Mouse (Mus musculus): Measurements from ENCODE around the gene Fkbp10.

GRCm38 (mm10) chr11:100402682-100403081, 12.8 kb upstream of the Fkbp10 start:
- TF ChIP-seq POLR2A (IDR thresholded peaks at IDR 0.05; ENCODE audit: low read depth, low read length): no peak
- TF ChIP-seq CTCF (IDR thresholded peaks at IDR 0.05; ENCODE audit: extremely low read depth, insufficient read length, insufficient replicate concordance, low read depth, low read length): no peak
